Mouse (Mus musculus): ENCODE data around the gene Dlx4.

- TF ChIP-seq POLR2A (IDR thresholded peaks at IDR 0.05; ENCODE audit: borderline replicate concordance, control insufficient read depth, low read depth, low read length), result no peak
- no peak for TF ChIP-seq CTCF (IDR thresholded peaks at IDR 0.05; ENCODE audit: control insufficient read depth, insufficient read depth, low read length)
Measured at GRCm38 (mm10) chr11:95155511-95155910, 9.4 kb upstream of the Dlx4 start.

Measured in bone marrow, adult 2 months (tissue).